Mouse (Mus musculus) adipocyte (in vitro differentiated cells): ENCODE measurements around the gene Hjurp.

Experiments used
- DNase-seq: peaks from one replicate; pipeline ENCODE4 v3.0.0-alpha.2; 2016; ENCODE audit warnings: low spot score

The Hjurp gene

DNA sequence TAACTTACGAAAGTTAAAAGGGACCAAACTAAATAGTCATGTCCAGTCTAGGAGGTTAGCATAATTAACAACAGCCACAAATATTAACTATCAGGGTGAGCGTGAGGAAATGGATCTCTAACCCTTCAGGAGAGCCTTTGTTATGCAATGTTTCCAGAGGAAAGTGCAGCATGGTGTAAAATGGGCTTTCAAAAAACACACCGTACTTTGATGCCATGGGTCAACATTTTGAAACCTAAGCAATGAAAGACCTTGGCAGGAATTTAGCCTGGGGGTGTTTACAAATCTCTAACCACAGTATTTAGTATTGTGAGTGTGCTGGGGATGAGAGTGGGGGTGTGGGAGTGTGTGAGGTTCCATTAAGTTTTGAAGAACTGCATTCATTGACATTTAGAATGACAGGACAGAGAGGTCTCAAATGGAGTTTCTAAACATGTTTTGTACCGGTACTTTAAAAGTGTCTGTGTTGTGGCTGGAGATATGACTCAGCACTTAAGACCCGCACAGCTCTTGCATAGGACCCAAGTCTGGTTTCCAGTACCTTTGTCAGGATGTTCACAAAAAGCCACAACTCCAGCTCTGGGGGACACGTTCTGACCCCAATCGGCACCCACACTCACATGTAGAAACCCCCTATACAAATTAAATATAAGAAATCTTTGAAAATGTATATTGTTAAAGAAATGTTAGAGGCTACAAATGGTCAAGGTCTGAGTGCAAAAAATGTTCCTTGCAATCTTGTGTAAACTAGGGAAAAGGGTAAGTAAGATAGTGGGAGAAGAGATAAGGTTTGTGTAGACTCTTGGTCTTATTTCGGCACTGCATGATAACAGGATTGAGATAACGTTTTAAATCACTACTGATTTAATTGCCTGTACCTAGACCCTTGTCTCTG, 1.9 kb upstream of the Hjurp start:
- peak; percentile 90 for DNase-seq

DNA sequence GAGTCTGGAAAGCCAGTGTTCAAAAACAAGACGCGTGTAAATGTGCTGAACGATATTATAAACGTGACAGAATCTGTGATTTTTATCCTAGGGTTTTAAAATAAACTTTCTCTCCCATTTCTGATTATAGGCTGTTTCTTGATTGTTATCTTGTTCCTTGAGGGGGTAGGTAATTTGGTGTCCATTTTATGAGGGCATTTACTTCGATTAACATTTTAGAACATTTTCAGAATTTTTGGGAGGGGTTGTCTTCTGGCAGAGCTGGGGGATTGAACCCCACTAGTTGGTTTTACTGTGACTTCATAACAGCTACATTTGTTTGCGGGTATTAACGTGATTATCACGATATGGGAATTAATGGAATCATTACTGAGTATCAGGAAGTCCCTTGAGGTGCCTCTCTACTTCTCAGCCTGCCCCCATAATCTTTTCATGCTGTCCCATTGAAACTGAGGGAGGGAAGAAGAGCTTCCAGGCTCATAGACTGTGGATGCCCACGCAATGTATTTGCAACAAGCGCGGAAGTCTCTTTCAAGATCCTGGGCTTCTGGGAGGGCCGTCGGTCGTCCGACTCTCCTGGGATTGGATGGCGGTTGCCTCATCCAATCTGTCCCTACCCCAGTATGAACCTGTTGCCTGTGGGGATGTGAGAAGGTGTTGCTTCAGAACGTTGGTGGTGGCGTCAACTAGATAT, 532 bp upstream of the Hjurp start:
- DNase-seq, result no peak

DNA sequence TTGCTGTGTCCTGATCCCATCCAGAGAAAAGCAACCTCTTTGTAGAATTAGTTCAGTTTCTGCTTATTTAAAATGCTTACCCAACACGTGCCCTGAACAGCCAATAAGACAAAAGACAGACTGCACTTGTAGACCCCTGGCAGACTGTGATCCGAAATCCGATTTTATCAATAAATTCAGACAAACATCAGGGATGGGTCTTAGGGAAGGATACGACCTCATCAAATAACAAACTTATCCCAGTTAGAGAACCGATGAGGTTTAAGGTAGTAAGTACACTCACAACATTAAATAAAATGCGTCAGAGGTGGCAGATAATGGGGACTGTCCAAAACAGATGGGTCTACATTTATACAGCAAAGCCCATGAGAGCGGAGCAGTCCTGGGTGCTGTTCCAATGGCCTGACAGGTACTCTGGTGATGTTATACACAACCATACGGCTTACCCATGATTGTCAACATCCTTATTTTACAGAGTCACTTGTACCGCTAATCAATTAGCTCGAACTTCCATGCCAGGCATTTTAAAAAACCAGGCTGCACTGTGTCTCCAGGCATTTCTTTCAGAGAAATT, 822 bp downstream of the Hjurp start:
- DNase-seq, result no peak

DNA sequence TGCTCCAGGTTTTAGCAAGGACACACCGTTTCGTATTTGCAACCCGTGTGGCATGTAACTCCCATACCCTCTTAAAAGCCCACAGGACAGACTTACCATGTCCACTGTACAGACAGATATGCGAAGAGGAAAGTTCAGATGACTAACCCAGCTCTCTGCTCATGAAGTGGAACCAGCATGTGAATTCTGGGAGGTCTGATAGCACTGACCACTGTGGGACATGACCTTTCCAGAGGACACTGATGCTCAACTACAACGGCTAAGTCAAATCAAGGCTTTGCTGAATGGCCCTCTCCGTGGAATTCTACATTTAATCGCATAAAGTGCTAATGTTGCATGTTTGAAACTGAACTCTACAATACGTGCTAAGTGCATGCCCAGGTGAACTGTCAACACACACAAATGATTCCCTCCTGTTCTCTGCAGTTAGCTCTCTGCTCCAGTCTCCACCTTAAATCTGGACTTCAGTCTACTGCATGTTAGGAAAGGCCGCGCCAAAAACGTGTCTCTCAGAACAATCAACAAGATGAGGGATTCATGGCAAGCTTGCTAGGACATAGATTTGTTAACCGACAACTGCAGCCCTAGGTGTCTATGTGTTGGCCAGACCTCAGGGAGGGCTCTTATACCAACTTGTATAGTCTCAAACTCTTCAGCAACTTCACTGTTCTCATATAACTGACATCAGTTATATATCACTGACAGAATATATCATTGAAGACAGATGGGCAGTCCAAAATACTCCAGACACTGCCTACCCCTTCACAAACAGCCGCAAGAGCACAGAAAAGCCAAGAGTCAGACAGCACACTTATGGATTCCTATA, 1.5 kb downstream of the Hjurp start:
- DNase-seq, result no peak

DNA sequence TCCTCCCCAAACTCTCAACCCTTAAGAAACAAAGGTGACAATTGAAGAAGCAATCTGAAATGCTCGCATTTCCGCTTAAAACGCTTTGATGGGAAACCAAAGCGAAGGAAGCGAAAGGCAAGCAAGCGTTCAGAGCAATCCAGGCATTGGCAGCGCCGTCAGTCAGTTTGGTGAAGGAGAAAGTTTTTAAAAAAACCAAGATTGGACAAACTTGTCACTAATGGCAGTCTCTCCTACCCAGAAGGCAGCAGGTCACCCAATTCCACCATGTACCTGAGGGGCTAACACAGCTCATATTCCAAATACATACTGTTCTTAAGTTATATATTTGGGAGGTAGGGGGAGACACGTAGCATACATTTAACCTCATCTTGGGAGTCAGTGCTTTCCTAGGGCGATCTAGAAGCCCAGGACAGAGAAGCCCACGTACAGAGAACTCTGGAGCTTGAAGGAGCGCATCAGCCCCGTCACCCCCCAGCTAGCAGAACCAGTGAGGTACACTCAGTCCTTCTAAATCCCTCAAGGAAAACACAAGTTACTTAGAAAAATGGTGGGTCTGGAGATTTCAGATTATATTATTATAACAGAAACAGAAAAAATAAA, 2.3 kb downstream of the Hjurp start:
- DNase-seq, result no peak

DNA sequence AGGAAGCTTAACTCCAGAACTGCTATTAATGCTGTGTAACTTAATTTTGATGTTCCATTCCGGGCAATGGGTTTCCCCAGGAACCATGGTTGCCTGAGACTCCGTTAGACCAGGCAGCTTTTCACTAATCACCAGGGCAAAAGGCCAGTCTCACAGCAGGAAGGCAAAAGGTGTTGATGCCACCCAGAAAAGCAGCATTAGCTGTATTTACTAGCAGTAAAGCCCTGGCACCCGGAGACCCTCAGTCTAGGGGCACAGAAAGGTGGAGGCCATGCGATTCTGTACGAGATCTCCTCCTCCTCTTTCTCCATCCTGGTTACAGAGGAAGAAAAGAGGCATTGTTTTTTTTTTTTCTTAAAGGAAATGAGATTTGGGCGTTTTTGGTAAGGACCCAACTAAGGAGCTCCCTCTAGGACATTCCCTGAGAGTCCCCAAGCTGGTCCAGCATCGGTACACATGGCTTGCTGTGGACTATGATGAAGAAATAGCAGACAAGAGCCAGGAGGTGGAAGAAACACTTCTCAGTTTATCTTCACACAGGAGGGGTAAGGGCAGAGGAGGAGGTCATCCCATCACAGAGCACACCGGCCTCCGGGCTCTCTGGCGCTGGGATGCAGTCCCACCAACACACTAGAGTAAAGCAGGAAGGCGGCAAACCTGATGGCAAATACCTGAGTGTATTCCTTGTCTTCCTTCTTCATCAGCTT, 2.9 kb downstream of the Hjurp start:
- DNase-seq, result no peak

DNA sequence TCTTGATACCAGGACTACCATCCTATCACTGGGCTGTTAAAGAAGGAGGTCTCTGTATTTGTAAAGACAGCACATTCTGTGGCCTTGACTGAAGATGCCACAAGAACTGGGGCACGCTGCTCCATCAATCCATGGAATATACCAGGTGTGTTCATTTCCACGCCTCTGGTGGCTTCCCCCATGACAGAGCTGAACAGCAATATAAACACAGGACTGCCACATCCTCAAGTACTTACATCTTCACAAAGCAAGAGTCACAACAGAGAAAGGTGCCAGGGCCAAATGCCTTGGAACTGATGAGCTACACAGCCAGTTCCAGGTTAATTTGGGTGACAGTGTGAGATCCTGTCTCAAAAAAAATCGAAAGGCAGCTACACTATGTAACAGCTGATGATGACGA, 3.6 kb downstream of the Hjurp start:
- DNase-seq, result no peak

DNA sequence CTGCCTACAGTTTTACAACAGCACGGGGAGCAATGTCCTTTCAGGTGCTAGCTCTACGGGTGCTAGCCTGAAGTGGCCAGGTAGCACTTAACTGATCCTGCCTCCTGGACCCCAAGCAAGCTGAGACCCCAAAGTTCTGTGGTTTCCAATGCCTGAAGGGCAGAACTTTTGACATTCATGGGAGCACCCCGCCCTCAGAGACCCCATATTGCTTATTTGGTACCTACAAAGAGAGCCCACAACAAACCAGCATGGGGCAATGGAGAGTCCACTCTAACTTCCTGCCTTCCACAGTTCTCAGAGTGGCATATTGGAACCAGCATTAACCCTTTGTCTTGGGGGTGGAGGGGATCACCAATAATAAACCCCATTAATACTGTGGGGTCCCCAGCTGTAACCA, 4.1 kb downstream of the Hjurp start:
- DNase-seq, result no peak

DNA sequence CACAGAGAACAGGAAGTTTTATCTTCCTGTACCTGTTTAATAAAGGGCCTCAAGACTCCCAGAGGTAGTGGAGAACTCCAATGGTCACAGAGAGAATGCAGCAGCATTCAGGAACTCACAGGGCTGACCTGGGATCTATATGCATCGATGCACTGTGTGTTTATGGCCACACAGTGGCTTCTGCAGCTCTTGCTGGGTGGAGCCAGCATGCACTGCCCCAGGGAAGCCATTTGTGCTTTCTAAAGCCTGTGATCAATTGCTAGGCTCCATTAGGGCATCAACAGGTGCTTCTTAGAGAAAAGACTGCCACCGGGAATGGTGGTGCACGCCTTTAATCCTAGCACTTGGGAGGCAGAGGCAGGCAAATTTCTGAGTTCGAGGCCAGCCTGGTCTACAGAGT, 4.6 kb downstream of the Hjurp start:
- DNase-seq, result no peak

DNA sequence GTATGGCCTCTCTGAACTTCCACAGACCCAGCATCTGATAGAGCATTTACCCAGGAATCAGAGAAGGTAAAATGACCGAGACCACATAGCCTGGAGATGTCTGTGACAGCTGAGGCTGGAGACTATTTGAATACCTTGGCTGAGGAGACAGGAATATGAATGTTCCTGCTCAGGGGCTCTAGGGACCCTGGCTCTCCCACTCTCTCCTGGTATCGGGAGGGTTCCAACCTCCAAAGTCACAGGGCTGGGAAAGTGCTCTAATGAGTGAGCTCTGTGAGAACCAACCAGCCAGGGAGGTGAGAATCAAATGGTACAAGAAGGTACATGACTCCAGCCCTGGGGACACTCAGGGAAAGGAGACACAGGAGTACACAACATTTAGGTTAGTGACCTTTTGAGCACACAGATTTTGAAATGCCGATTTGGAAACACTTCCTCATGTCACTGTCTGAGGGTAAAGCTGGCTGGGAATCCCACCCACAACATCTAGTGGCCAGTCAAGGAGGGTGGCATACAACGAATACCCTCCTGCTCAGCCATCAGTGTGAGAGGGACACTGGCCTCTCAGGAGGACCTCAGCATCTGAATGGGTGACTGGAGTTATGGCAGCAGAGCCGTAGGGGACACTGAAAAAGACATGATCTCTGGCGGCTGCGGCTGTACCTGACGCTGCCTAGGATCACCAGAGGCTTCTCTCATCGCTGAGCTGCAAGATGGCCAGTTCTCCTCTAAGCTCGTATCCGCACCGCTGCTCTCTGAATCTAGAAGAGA, 7.7 kb downstream of the Hjurp start:
- DNase-seq, result no peak

DNA sequence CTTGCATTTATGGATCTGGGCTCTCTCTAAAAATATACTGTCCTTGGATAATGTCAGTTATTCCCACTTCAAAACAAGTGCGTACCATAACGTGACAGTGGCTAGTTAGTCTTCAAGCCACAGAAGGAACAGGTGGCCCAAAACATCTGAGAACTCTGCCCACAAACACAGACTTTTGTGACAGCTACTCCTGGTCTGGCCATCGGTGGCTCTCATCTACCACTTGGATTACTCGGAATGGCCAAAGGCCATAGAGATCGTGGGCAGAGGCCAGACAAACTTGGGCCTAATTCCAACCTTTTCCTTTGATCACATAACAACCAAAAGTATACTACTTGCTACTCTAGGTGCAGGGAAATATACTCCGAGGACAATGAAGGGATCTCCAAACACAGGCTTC, 9.4 kb downstream of the Hjurp start:
- DNase-seq, result no peak

DNA sequence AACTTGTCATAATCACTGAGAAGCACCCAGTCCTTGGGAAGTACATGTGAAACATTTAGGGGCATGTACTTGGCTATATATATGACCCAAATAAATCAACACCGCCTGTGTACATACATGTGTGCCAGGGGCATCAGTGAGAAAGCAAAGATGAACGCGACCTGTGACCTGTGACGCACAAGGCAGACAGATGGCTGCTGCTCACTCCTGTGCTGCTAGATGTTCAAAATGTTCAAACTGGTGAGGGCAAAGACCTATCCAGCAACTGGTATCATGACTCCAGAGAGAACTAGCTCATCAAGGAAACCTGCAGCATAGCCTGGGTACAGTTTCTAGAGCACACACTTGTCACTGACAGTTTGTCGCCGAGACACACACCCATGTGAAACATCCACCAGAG, 9.9 kb downstream of the Hjurp start:
- no peak for DNase-seq

DNA sequence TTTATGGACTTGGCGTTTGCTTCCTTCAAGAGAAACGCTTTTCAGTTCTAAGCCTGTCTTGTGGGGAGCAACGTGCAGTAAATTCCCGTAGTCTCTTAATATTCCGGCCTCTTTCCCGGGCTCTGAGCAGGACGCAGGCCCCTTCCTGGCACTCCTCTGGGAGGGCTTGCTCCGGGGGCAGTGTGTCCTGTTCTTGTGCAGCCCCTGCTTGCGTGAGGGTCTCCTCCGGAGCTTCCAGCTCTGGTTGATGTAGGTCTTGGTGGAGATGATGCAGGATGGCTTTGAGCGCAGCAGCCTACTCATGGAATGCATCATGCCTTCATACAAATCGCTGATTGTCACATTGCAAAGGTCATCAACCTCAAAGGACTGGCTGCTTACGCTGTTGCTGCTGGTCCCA, 11.3 kb downstream of the Hjurp start:
- no peak for DNase-seq

DNA sequence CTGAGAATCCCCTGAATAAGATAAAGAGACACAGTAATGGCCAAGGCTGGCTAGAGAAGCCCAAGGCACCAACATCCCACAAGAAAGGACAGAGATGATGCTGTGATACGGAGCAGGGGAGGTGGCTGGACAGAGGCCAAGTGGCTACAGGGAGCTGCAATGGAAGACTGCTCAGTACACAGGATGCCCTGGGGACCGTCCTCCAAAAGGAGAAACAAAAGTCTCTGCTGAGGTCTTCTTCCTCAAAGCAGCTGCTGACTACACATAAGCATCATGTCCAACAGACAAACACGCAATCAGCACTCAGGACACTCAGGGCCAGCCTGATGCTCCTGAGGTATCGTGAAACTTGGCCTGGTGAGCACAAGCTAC, 12.6 kb downstream of the Hjurp start:
- DNase-seq, result no peak

DNA sequence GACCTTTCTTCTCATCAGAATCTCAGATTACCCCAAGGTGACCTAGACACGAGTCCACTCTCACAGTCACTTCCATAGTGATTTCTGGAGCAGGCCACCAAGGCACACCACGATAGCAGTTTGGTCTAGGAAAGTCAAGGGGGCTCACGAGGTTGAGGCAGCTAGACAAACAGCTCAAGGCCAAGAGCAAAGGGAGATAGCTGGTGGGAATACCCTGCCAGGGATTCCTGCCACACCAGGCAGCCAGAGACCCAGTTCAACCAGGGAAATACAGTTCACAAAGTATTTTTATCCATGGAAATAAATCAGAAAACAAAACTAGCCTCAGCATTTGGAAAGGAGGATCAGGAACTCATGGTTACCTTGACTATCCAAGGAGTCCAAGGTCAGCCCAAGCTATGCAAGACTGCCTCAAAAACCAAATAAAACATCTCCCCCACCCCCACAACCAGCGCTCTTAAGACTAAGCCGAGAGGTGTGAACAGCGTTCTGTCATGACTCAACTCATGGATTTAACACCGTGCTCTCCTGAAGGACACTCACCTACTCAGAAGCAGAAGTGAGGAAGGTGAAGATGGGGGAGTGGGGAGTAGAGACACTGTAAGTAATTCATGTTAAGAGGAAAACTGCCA, 13.1 kb downstream of the Hjurp start:
- DNase-seq, result no peak

DNA sequence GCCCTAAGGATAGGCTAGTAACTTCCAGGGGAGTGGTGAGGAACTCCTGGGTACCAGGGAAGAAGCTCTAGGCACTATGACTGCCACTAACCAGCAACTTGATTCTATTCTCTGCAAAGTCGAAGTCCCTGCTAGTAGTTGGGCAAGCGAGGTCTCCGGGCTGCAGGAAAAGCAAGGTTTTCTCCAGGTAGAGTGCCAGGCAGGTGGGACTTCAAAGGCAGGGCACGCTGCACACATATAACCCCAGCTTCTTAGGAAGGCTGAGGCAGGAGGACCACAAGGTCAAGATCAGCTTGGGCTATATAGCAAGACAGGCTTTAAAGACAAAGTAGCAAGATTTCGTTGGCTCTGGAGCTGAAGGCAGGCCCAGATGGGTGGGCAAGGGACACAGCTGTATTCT, 13.7 kb downstream of the Hjurp start:
- no peak for DNase-seq

DNA sequence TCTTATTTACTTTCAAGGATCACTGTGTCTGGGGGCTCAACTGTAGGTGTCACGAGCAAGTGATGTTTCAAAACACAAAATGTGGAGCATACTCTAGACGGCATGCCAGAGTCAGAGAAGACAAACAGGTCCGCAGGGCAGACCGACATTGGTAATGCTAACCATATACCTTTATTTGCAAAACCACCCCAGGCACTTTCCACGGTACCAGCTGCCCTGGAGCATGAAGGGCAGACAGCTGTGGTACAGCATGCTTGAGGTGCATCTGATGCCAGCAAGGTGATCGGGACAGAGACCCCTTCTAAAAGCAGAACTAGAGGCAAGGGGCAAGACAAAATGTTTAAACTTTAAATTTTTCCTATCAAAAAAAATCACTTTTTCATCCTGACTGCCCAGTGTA, 14.5 kb downstream of the Hjurp start:
- DNase-seq, result no peak

DNA sequence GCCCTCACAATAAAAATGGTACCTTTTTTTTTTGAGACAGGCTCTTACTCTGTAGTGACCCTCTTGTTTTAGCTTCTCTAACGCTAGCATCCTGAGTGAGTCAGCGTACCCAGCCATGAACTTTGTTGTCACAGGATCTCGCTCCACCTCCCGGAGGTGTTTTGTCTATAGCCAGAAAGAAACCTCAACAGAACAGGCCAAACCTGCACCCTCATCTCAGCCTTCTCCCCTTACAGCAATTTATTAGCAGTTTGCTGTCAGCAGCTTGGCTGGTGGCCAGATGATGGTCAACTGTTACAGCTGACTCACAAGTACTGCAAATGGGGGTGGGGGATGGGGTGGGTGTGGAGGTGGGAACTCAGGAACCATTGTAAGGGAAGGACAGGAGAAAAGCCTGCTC, 15.2 kb downstream of the Hjurp start:
- DNase-seq, result peak; percentile 83

DNA sequence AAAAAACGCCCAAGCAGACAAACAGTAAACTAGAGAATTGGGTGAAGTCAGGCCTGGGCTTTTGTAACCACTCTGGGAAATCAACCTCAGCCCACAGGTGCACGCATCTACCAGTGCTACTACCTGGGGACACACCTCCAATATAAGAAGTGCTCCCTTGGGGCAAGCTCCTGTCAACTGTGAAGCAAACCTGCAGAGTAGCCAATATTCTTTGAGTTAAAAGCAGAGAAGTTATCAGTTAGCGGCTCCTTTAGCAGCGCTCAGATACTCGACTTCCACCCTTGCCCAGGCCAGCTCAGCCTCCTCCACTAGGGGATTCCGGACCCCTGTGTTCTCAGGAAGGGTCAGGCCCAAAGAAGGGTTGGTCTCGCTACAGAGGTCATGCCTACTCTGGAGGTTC, 15.7 kb downstream of the Hjurp start:
- DNase-seq, result no peak
